Mouse (Mus musculus): Measurements from ENCODE around the gene Ndufs8. TPM values are rescaled to one million over a fixed set of nuclear protein-coding genes. Genes with fewer than 3 reads are reported as not detected.

Gene Ndufs8
- polyA plus RNA-seq, 1 experiment from 2014 or later: 397 TPM

- Histone ChIP-seq H3K9ac (ENCODE audit: low read depth, low read length) (no peak overlapping the region), H3K4me3 (ENCODE audit: low read length) (no peak overlapping the region), H3K27ac (ENCODE audit: low read depth, low read length) (no peak overlapping the region), H3K4me1 (ENCODE audit: control insufficient read depth, insufficient read depth, low read length) (no peaks in the 10 kb centered on the region), H3K4me2 (replicated peaks; ENCODE audit: low read depth, low read length) (no peak overlapping the region), H3K36me3 (ENCODE audit: control insufficient read depth, insufficient read depth, low read length) (no peaks in the 10 kb centered on the region), H3K27me3 (ENCODE audit: control insufficient read depth, insufficient read depth, low read length) (no peaks in the 10 kb centered on the region), H3K9me3 (ENCODE audit: control insufficient read depth, low read length) (no peaks in the 10 kb centered on the region)
- no peak for ATAC-seq (ENCODE audit: low FRiP score, low TSS enrichment)
These were observed 38.9 kb upstream of the Ndufs8 start for GRCm38 (mm10) chr19:3951461-3951860.

GRCm38 (mm10) chr19:3950331-3950730 lies 37.8 kb upstream of the Ndufs8 start:
- no peak for ATAC-seq (ENCODE audit: low FRiP score, low TSS enrichment)
- WGBS: 74% methylated on average over 3 of the region's 3 CpGs
- no peak overlapping the region for H3K27ac ChIP-seq (ENCODE audit: low read depth, low read length)

GRCm38 (mm10) chr19:3948546-3948945 lies 36.0 kb upstream of the Ndufs8 start:
- Histone ChIP-seq H3K27ac (ENCODE audit: low read depth, low read length) (no peak overlapping the region), H3K4me2 (replicated peaks; ENCODE audit: low read depth, low read length) (no peak overlapping the region), H3K4me1 (ENCODE audit: control insufficient read depth, insufficient read depth, low read length) (no peaks in the 10 kb centered on the region), H3K27me3 (ENCODE audit: control insufficient read depth, insufficient read depth, low read length) (no peaks in the 10 kb centered on the region), H3K4me3 (ENCODE audit: low read length) (no peak overlapping the region), H3K36me3 (ENCODE audit: control insufficient read depth, insufficient read depth, low read length) (no peaks in the 10 kb centered on the region), H3K9ac (ENCODE audit: low read depth, low read length) (no peak overlapping the region), H3K9me3 (ENCODE audit: control insufficient read depth, low read length) (no peaks in the 10 kb centered on the region)
- no peak for ATAC-seq (ENCODE audit: low FRiP score, low TSS enrichment)
- 68% methylated on average over 14 of the region's 14 CpGs for WGBS

More at GRCm38 (mm10) chr19:3950331-3950730, 37.8 kb upstream of the Ndufs8 start:
- H3K9ac ChIP-seq (ENCODE audit: low read depth, low read length): no peak overlapping the region
- no peak overlapping the region for H3K4me3 ChIP-seq (ENCODE audit: low read length)
- no peaks in the 10 kb centered on the region for H3K27me3 ChIP-seq (ENCODE audit: control insufficient read depth, insufficient read depth, low read length)
- no peaks in the 10 kb centered on the region for H3K9me3 ChIP-seq (ENCODE audit: control insufficient read depth, low read length)
- no peaks in the 10 kb centered on the region for H3K4me1 ChIP-seq (ENCODE audit: control insufficient read depth, insufficient read depth, low read length)
- no peaks in the 10 kb centered on the region for H3K36me3 ChIP-seq (ENCODE audit: control insufficient read depth, insufficient read depth, low read length)
- H3K4me2 ChIP-seq (replicated peaks; ENCODE audit: low read depth, low read length): no peak overlapping the region

- Histone ChIP-seq H3K27ac (ENCODE audit: low read depth, low read length) (no peak overlapping the region), H3K4me3 (ENCODE audit: low read length) (no peak overlapping the region), H3K9ac (ENCODE audit: low read depth, low read length) (no peak overlapping the region), H3K36me3 (ENCODE audit: control insufficient read depth, insufficient read depth, low read length) (no peaks in the 10 kb centered on the region), H3K27me3 (ENCODE audit: control insufficient read depth, insufficient read depth, low read length) (no peaks in the 10 kb centered on the region), H3K4me2 (replicated peaks; ENCODE audit: low read depth, low read length) (no peak overlapping the region), H3K4me1 (ENCODE audit: control insufficient read depth, insufficient read depth, low read length) (no peaks in the 10 kb centered on the region), H3K9me3 (ENCODE audit: control insufficient read depth, low read length) (no peaks in the 10 kb centered on the region)
- no peak for ATAC-seq (ENCODE audit: low FRiP score, low TSS enrichment)
- 74% methylated on average over 3 of the region's 3 CpGs for WGBS
These were observed 35.2 kb upstream of the Ndufs8 start for GRCm38 (mm10) chr19:3947813-3948212.

- ATAC-seq (ENCODE audit: low FRiP score, low TSS enrichment): 0 out of 2 replicates have a peak, but pooled peaks have one; percentile 61
- Histone ChIP-seq H3K4me1 (ENCODE audit: control insufficient read depth, insufficient read depth, low read length) (no peaks in the 10 kb centered on the region), H3K9me3 (ENCODE audit: control insufficient read depth, low read length) (no peaks in the 10 kb centered on the region), H3K4me2 (replicated peaks; ENCODE audit: low read depth, low read length) (no peak overlapping the region), H3K4me3 (ENCODE audit: low read length) (no peak overlapping the region), H3K36me3 (ENCODE audit: control insufficient read depth, insufficient read depth, low read length) (no peaks in the 10 kb centered on the region), H3K27me3 (ENCODE audit: control insufficient read depth, insufficient read depth, low read length) (no peaks in the 10 kb centered on the region), H3K9ac (ENCODE audit: low read depth, low read length) (no peak overlapping the region), H3K27ac (ENCODE audit: low read depth, low read length) (no peak overlapping the region)
- 17% methylated on average over 2 of the region's 2 CpGs for WGBS
These were observed 34.1 kb upstream of the Ndufs8 start for GRCm38 (mm10) chr19:3946715-3947114.

GRCm38 (mm10) chr19:3945872-3946564 lies 33.4 kb upstream of the Ndufs8 start:
- H3K36me3 ChIP-seq (ENCODE audit: control insufficient read depth, insufficient read depth, low read length): no peaks in the 10 kb centered on the region
- peak; percentile 32; the same call in 1 of the 2 replicates for ATAC-seq (ENCODE audit: low FRiP score, low TSS enrichment)
- no peak overlapping the region for H3K4me2 ChIP-seq (replicated peaks; ENCODE audit: low read depth, low read length)
- no peaks in the 10 kb centered on the region for H3K4me1 ChIP-seq (ENCODE audit: control insufficient read depth, insufficient read depth, low read length)
- WGBS: 27% methylated on average over 10 of the region's 10 CpGs
- no peaks in the 10 kb centered on the region for H3K9me3 ChIP-seq (ENCODE audit: control insufficient read depth, low read length)
- H3K27me3 ChIP-seq (ENCODE audit: control insufficient read depth, insufficient read depth, low read length): no peaks in the 10 kb centered on the region
- H3K9ac ChIP-seq (ENCODE audit: low read depth, low read length): no peak overlapping the region
- H3K4me3 ChIP-seq (ENCODE audit: low read length): no peak overlapping the region
- no peak overlapping the region for H3K27ac ChIP-seq (ENCODE audit: low read depth, low read length)

GRCm38 (mm10) chr19:3942986-3943735 lies 30.6 kb upstream of the Ndufs8 start:
- ATAC-seq (ENCODE audit: low FRiP score, low TSS enrichment): 0 out of 2 replicates have a peak, but pooled peaks have one; percentile 28
- 23% methylated on average over 27 of the region's 27 CpGs for WGBS
- Histone ChIP-seq H3K27ac (ENCODE audit: low read depth, low read length) (no peak overlapping the region), H3K9me3 (ENCODE audit: control insufficient read depth, low read length) (no peaks in the 10 kb centered on the region), H3K4me1 (ENCODE audit: control insufficient read depth, insufficient read depth, low read length) (no peaks in the 10 kb centered on the region), H3K4me3 (ENCODE audit: low read length) (no peak overlapping the region), H3K9ac (ENCODE audit: low read depth, low read length) (no peak overlapping the region), H3K4me2 (replicated peaks; ENCODE audit: low read depth, low read length) (peak overlapping the region; percentile 25), H3K36me3 (ENCODE audit: control insufficient read depth, insufficient read depth, low read length) (no peaks in the 10 kb centered on the region), H3K27me3 (ENCODE audit: control insufficient read depth, insufficient read depth, low read length) (no peaks in the 10 kb centered on the region)

- Histone ChIP-seq H3K4me3 (ENCODE audit: low read length) (no peak overlapping the region), H3K36me3 (ENCODE audit: control insufficient read depth, insufficient read depth, low read length) (no peaks in the 10 kb centered on the region), H3K9ac (ENCODE audit: low read depth, low read length) (no peak overlapping the region), H3K27me3 (ENCODE audit: control insufficient read depth, insufficient read depth, low read length) (no peaks in the 10 kb centered on the region), H3K4me2 (replicated peaks; ENCODE audit: low read depth, low read length) (no peak overlapping the region), H3K4me1 (ENCODE audit: control insufficient read depth, insufficient read depth, low read length) (no peaks in the 10 kb centered on the region), H3K9me3 (ENCODE audit: control insufficient read depth, low read length) (no peaks in the 10 kb centered on the region), H3K27ac (ENCODE audit: low read depth, low read length) (no peak overlapping the region)
- no peak for ATAC-seq (ENCODE audit: low FRiP score, low TSS enrichment)
- WGBS: 86% methylated on average over 7 of the region's 7 CpGs
These were observed 29.7 kb upstream of the Ndufs8 start for GRCm38 (mm10) chr19:3942315-3942714.

Measured in kidney, embryonic 14.5 days (tissue).